Mouse (Mus musculus) left cerebral cortex, adult 2 months (tissue): ENCODE results near the gene Efcab11. TPM values are rescaled to one million over a fixed set of nuclear protein-coding genes. Genes with fewer than 3 reads are reported as not detected.
A peak's percentile ranks its signal among the peaks of the same experiment; 100 is the strongest.

Experiments
- DNase-seq, 2 experiments: peaks; one replicate each; pipeline ENCODE4 v3.0.0; 2021 to 2022; ENCODE audit warnings: low spot score in 2 of 2, mixed read lengths in 1 of 2; ENCODE audit errors: extremely low spot score in 1 of 2
- H3K27ac ChIP-seq: fragments of 200-600 bp; 2 replicates; pipeline ENCODE4 v1.8.1; 2022
- H3K4me3 ChIP-seq: fragments of 200-600 bp; 2 replicates; pipeline ENCODE4 v1.8.1; 2022
- CTCF ChIP-seq: fragments of 200-600 bp; IDR thresholded peaks from 2 replicates; pipeline ENCODE4 v1.8.1; 2022; ENCODE audit warnings: antibody characterized with exemption, mild to moderate bottlenecking, moderate library complexity
- intact Hi-C: fragments of 180-260 bp; cut with DNase I; formaldehyde crosslinking; loops from one replicate; pipeline ENCODE4 v1.15.1; 2025
- total RNA-seq, 2 experiments: library from RNA; stranded (reverse); gene quantifications; 2 replicates each; pipeline ENCODE4 v1.2.3; 2021

The Efcab11 gene
- total RNA-seq, 2 experiments from 2014 or later: 0.26 to 0.34 TPM

GRCm38 (mm10) chr12:99645418-99645817 lies 238.8 kb downstream of the Efcab11 start:
- TF ChIP-seq CTCF: no peak
- intact Hi-C loops: no loop called here
- Histone ChIP-seq H3K27ac (no peak overlapping the region), H3K4me3 (no peak overlapping the region)
- DNase-seq: peak; percentile 77 to 84

GRCm38 (mm10) chr12:99644966-99645365 lies 239.3 kb downstream of the Efcab11 start:
- no peak for DNase-seq
- Histone ChIP-seq H3K4me3 (no peak overlapping the region), H3K27ac (no peak overlapping the region)
- TF ChIP-seq CTCF: no peak
- intact Hi-C loops: no loop called here

Other genes starting within 250 kb of the Efcab11 start
- 10 to 100 TPM; 24.6 to 26.4 TPM for gene Tdp1, start 78 bp upstream of the Efcab11 start, total RNA-seq
- 10 to 100 TPM in 1 of 2 experiments, 1 to 10 TPM in 1; 6.8 to 10.4 TPM for gene Kcnk13, start 80.1 kb upstream of the Efcab11 start, total RNA-seq
- 100 to 1,000 TPM; 185 to 216 TPM for gene Psmc1, start 225.7 kb upstream of the Efcab11 start, total RNA-seq